Mouse (Mus musculus) mature B cell (primary cell): ENCODE measurements around the gene Sptbn2.

Source experiments
- in situ Hi-C: fragments of 300-500 bp; cut with MboI; formaldehyde crosslinking; loops from 2 replicates; pipeline ENCODE4 v1.14.3; 2019

The Sptbn2 gene

GRCm38 (mm10) chr19:4772785-4773184 lies 61.8 kb downstream of the Sptbn2 start:
- in situ Hi-C loops, result no loop called here

- in situ Hi-C loops, result no loop called here
Measured at GRCm38 (mm10) chr19:4782891-4783290, 71.9 kb downstream of the Sptbn2 start.

GRCm38 (mm10) chr19:4785206-4785605 lies 74.2 kb downstream of the Sptbn2 start:
- in situ Hi-C loops, result no loop called here

- in situ Hi-C loops, result no loop called here
Measured at GRCm38 (mm10) chr19:4786313-4786712, 75.3 kb downstream of the Sptbn2 start.

GRCm38 (mm10) chr19:4793281-4793830 lies 82.4 kb downstream of the Sptbn2 start:
- in situ Hi-C loops, result no loop called here

GRCm38 (mm10) chr19:4793831-4794422 lies 83.0 kb downstream of the Sptbn2 start, which contains the start of gene Rbm4:
Gene Rbm4, minus strand, starts transcription at chr19:4793901.
- in situ Hi-C loops, result no loop called here

- in situ Hi-C loops, result no loop called here
Measured at GRCm38 (mm10) chr19:4795929-4796328, 85.0 kb downstream of the Sptbn2 start.

GRCm38 (mm10) chr19:4797846-4798245 lies 86.9 kb downstream of the Sptbn2 start:
- in situ Hi-C loops, result no loop called here

- in situ Hi-C loops, result no loop called here
Measured at GRCm38 (mm10) chr19:4799083-4799482, 88.1 kb downstream of the Sptbn2 start.
